7 mouse cellular contexts compared by ENCODE assay signal in genomic region chr17:83517280-83518015, GRCm38 (mm10). TPM values are rescaled to one million over a fixed set of nuclear protein-coding genes. Genes with fewer than 3 reads are reported as not detected.
DNase-seq lines count a peak whose midpoint lies in the region; ATAC-seq and TF ChIP-seq lines count a peak whose summit lies in the region.

Cox7a2l (minus strand) TSS chr17:83517330.

- no peak within 1 kb of the TSS for H3K4me2 ChIP-seq in hindbrain, embryonic 14.5 days (replicated peaks)
- H3K4me2 ChIP-seq in limb, embryonic 13.5 days (replicated peaks) = no peak within 1 kb of the TSS

- no peaks in the 10 kb centered on the region for H3K9me3 ChIP-seq in ES-E14 (ENCODE audit: control insufficient read depth, insufficient read depth, low read depth, low read length)
- no peaks in the 10 kb centered on the region for H3K9me3 ChIP-seq in hindbrain, embryonic 14.5 days (ENCODE audit: control insufficient read depth, low read length)
- no peaks in the 10 kb centered on the region for H3K9me3 ChIP-seq in limb, embryonic 13.5 days

- 95% methylated on average over 8 of the region's 8 CpGs for WGBS in hindbrain, embryonic 14.5 days
- 95% methylated on average over 8 of the region's 8 CpGs for WGBS in limb, embryonic 13.5 days

- peaks cover 2% of the 10 kb centered on the region; the same call in 1 of the 2 replicates for H3K36me3 ChIP-seq in ES-E14 (ENCODE audit: control insufficient read depth, insufficient read depth, low read length, poor library complexity, severe bottlenecking)
- H3K36me3 ChIP-seq in hindbrain, embryonic 14.5 days (replicated peaks; ENCODE audit: control insufficient read depth, insufficient read depth) = no peaks in the 10 kb centered on the region
- H3K36me3 ChIP-seq in limb, embryonic 13.5 days = no peaks in the 10 kb centered on the region

- H3K27me3 ChIP-seq in hindbrain, embryonic 14.5 days (ENCODE audit: control insufficient read depth, insufficient read depth, low read length) = no peaks in the 10 kb centered on the region
- H3K27me3 ChIP-seq in limb, embryonic 13.5 days = no peaks in the 10 kb centered on the region

- no peak for DNase-seq in ES-E14 (ENCODE audit: low read depth, low spot score)
- no peak for DNase-seq in adrenal gland, postnatal 10 days
- DNase-seq in frontal cortex, postnatal 14 days (ENCODE audit: low spot score in 2 of 2) = peak; percentile 30 to 49
- no peak for DNase-seq in hindbrain, embryonic 14.5 days (ENCODE audit: low spot score)
- DNase-seq in right cerebral cortex, postnatal 10 days (ENCODE audit: low spot score in 2 of 2) = peak; percentile 53 to 75
- DNase-seq in thymus, postnatal 4 days = no peak

- no peak within 1 kb of the TSS for H3K9ac ChIP-seq in ES-E14 (ENCODE audit: insufficient read depth, low read depth, low read length, poor library complexity, severe bottlenecking)
- H3K9ac ChIP-seq in hindbrain, embryonic 14.5 days = no peak within 1 kb of the TSS
- H3K9ac ChIP-seq in limb, embryonic 13.5 days = no peak within 1 kb of the TSS

- ATAC-seq in hindbrain, embryonic 14.5 days (ENCODE audit: low FRiP score) = no peak
- ATAC-seq in limb, embryonic 13.5 days (ENCODE audit: low FRiP score, low read depth) = no peak

- in situ Hi-C loops in ES-E14 (cut with MboI; ENCODE audit: low sequenced_read_pairs in 2 of 2, unreplicated experiment in 2 of 2) = no loop called here

- peaks cover 5 to 11% of the 10 kb centered on the region in 2 experiments for H3K4me1 ChIP-seq in ES-E14 (ENCODE audit: control insufficient read depth in 2 of 2, insufficient read depth in 2 of 2, low read length in 2 of 2, poor library complexity in 1 of 2)
- H3K4me1 ChIP-seq in hindbrain, embryonic 14.5 days (replicated peaks; ENCODE audit: control insufficient read depth, insufficient read depth, low read length) = peaks cover 12% of the 10 kb centered on the region; the same call in 1 of the 2 replicates
- peaks cover 12% of the 10 kb centered on the region for H3K4me1 ChIP-seq in limb, embryonic 13.5 days

- H3K27ac ChIP-seq in ES-E14 (ENCODE audit: insufficient read depth, low read depth, low read length, poor library complexity, severe bottlenecking) = no peak within 1 kb of the TSS
- H3K27ac ChIP-seq in hindbrain, embryonic 14.5 days = no peak within 1 kb of the TSS
- H3K27ac ChIP-seq in limb, embryonic 13.5 days = no peak within 1 kb of the TSS

- no peak within 1 kb of the TSS for H3K4me3 ChIP-seq in ES-E14 (ENCODE audit: insufficient read depth in 1 of 2, low read depth in 1 of 2, low read length in 2 of 2, poor library complexity in 1 of 2, severe bottlenecking in 1 of 2)
- H3K4me3 ChIP-seq in hindbrain, embryonic 14.5 days (replicated peaks; ENCODE audit: low read length) = no peak within 1 kb of the TSS
- no peak within 1 kb of the TSS for H3K4me3 ChIP-seq in limb, embryonic 13.5 days

TF ChIP-seq in ES-E14, 5 proteins besides CTCF, POLR2A, EP300 and RAD21:
- no peak for TF ChIP-seq MAFK (IDR thresholded peaks at IDR 0.05; ENCODE audit: insufficient read depth, low read depth, low read length)
- TF ChIP-seq CHD2 (IDR thresholded peaks at IDR 0.05; ENCODE audit: low read depth, low read length) = no peak
- no peak for TF ChIP-seq HCFC1 (IDR thresholded peaks at IDR 0.05; ENCODE audit: borderline replicate concordance, insufficient read depth, low read length)
- TF ChIP-seq ZC3H11A (IDR thresholded peaks at IDR 0.05; ENCODE audit: borderline replicate concordance, low read depth, low read length) = no peak
- TF ChIP-seq ZNF384 (IDR thresholded peaks at IDR 0.05; ENCODE audit: low read depth, low read length) = no peak

RNA-seq across cellular contexts. Expression of gene Cox7a2l, which starts in this region (rescaled TPM):
- 104 and 139 TPM in 2 replicates for total RNA-seq in ES-E14 (2012; rRNA removed)
- 100 to 1,000 TPM; 271 to 309 TPM for total RNA-seq in adrenal gland, postnatal 10 days (2021)
- 204 and 206 TPM in 2 replicates for polyA plus RNA-seq in hindbrain, embryonic 14.5 days (2014; fragmentation: Nextera tagmentation; extraction: Ambion mirVana)
- 138 and 140 TPM in 2 replicates for polyA plus RNA-seq in limb, embryonic 13.5 days (2015; fragmentation: Nextera tagmentation; extraction: Ambion mirVana)

Comparison
In these comparisons a context has a peak if more than half of its experiments do, and no peak if none do; other contexts are left out.
1. DNase-seq: peak in frontal cortex, postnatal 14 days (2 of 2) and right cerebral cortex, postnatal 10 days (2 of 2); none in ES-E14 (single experiment), adrenal gland, postnatal 10 days (single experiment), hindbrain, embryonic 14.5 days (single experiment) and thymus, postnatal 4 days (single experiment).